Mouse (Mus musculus) right cerebral cortex, postnatal 36 days (tissue): Measurements from ENCODE around the gene Wdr26.

Experiments used
- DNase-seq, 2 experiments: peaks; one replicate each; pipeline ENCODE4 v3.0.0; 2022; ENCODE audit warnings: low spot score in 2 of 2, mixed read lengths in 1 of 2

Gene Wdr26

DNA sequence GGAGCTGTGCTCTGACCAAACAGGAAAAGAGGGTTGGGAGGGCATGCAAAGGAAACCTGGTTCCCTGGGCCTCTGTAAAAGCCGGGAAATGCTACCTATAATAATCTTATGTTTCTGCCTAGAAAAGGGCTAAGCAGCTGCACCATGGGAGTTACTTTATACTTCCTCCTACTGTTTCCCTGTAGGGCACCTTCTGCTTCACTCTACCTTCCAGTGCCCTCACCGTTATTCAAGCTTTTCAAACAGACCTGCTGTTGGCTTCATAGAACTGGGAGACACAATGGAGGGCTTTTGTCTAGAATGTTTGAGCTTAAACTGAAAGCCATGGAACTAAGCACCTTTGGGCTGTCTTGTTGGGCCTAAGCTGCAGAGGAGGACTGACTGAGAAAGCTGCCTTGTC lies 44.0 kb downstream of the Wdr26 start:
- no peak for DNase-seq

DNA sequence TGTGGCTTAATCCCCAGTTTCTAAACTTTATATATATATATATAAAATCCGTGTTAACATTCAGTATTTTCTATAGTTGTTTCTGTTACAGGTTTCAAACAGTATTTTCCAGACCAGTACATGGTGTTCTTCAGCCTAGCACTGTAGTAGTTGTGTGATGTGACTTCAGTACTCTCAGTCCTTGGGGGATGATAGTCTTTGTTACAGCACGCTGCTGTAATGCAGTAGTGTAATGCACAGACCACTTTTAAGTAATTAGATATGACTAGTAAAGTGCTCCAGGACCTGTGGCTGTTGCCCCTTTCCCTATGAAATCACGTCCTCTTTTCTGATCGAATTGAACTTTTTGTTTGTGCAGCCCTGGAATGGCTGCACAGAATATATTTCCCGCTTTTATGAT lies 60.3 kb downstream of the Wdr26 start:
- DNase-seq, result no peak

DNA sequence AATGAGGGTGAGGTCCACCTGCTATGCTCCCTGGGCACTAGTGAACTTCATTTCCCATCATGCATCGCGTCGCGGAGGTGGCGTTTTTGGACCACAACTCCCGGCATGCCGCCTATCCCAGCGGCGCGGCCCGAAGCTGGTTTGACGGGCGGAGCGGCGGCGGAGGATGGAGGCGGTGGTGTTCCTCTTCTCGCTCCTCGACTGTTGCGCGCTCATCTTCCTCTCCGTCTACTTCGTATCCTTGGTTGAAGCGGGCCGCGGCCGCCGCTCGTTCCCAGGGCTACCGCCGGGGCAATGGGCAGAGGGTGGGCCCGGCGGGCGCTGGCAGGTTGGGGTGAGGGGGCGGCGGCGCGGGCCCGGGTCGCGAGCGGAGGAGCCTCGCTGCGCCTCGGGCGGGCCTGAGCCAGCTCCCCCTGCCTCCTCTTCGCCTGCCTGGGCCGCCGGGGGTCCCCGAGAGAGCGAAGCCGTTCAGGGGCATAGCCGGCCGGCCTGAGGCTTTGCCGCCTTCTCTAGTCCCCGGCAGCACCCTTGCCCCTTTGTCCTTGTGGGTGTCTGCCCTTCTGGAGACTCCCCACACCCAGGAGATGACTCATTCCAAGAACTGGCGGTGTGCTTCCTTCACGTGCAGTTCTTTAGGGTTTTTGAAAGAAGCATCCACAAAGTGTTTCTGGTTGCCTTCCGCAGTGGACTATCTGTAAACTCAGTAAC lies 60.8 kb downstream of the Wdr26 start:
- peak; percentile 87 to 89 for DNase-seq

DNA sequence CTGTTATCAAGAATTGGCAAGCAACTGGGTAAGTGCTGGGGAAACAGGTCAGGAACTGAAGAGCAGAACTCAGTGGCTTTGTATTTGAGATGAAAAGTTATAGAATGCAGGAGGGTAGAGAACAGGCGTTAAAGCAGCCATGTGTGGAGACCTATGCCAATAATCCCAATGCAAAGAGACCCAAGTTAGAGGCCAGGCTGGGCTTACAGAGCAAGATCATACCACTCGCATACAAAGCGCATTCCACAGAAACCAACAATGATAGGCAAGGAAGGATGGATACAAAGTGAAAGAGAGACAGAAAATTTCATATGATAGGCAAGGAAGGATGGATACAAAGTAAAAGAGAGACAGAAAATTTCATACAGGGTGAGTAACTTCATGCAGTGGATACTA lies 61.4 kb downstream of the Wdr26 start:
- DNase-seq, result no peak

DNA sequence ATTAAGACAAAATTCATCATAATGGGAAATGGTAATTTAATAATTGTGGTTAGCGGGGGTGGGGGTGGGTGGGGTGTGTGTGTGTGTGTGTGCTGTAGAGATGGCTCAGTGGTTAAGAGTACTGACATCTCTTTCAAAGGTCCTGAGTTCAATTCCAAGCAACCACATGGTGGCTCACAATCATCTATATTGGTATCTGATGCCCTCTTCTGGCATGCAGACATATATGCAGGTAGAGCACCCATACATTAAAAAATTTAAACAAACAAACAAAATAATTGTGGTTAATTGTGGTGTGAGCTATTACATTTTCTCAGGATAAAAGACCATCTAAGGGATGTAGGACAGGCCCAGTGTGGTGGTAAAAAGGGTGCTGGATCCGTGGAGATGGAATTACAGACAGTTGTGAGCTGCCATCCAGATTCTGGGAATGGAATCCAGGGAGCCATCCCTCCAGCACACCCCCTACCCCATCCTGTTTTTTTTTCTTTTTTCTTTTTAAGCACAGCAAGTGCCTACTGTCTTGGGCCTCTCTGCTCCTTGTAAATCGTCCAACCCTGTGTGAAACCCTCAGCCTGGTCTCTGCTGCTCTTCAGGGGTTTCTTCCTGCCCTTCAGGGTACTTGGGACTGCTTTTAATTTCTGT lies 62.3 kb downstream of the Wdr26 start:
- DNase-seq, result no peak

DNA sequence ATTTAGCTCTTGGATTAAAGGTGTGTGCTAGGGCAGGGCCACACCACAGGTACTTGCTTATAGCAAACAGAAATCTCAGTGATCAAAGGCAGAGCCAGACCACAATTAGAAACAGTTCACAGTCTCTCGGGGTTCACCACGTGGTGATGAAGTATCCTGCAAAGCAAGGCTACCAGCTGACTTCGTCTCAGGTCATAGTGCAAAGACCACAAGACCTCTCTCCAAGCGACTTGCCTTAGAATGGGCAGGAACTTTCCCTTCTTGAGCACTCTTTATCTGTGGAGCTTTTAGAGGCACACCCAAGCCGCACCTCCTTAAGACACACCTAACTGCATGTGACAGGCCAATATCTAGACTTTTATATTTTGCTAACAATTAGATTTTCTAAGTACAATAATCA lies 63.3 kb downstream of the Wdr26 start:
- DNase-seq, result no peak

DNA sequence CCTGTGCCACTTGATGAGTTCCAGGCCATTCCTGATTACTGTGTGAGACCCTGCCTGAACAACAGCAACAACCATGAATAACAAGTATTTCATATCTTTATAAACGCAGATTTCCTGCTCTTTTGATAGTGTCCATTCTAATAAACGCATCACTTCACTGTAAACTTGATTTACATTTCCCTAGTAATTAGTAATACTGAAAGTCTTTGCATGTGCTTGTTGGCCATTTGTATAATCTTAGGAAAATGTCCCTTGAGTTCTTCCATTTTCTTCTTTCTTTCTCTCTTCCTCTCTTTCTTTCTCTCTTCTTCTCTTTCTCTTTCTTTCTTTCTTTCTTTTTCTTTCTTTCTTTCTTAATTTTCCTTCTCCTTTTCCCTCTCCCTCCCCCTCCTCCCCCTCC lies 65.6 kb downstream of the Wdr26 start:
- no peak for DNase-seq

DNA sequence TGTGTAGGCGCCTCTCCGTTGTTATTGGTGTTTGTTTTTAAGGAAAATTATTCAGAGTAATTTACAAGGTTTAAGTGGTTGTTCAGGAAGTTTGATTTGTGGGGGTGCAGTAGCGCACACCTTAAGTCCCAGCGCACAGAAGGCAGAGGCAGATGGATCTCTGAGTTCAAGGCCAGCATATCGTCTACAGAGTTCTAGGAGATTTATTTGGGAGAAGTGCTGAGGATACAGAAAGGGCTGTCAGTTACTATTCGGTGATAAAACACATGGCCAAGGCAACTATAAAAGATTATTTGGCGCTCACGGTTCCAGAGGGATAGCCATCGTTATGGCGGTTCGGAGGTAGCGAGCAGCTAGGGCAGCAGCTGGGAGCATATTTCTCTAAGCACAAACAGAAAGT lies 66.8 kb downstream of the Wdr26 start:
- DNase-seq, result no peak

DNA sequence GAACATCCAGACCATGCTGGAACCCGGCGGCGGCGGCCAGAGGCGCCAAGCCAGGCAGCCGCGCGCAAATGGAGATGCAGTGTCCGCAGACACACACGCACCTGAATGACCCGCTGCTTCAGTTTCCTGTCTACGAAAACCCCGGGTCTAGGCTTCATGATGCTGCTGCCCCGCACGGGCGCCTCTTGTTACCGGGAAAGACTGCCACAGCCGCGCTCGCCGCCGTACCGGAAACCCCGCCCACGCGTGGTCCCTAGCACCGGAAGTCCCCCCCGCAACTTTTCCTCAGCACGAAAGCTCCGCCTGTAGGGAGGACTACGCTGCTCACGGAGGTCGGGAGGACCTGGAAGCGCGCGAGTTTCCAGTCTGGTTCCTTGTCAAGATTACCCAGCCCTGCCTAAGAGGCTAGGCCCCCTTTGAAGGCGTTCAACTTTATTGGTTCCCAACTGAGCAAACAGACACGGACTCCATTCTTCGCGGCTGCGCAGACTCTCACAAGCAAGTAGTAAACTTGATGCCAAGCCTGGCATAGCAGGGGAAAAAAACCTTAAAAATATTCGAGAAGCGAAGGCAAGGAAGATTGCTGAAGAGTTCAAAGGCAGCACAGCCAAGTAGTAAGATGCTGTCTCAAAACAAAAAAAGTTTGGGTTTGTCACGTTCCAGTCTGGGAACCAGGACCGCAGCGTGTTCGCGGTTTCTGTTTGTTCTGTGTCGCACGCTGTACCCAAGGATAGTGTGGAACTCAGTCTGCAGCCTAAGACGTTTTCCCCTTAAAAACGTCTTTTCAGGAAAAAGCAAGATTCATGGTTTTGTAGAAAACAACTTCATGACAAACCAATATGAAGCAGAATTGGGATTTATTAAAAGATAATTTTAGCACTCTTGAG lies 67.6 kb downstream of the Wdr26 start, which contains the start of the genes Nvl and Cnih4:
Nvl (minus strand) TSS at position 255 of the 887 bp plus-strand sequence.
Cnih4 (plus strand) TSS at position 744 of the 887 bp plus-strand sequence.
- DNase-seq, result peak; percentile 91 to 92

DNA sequence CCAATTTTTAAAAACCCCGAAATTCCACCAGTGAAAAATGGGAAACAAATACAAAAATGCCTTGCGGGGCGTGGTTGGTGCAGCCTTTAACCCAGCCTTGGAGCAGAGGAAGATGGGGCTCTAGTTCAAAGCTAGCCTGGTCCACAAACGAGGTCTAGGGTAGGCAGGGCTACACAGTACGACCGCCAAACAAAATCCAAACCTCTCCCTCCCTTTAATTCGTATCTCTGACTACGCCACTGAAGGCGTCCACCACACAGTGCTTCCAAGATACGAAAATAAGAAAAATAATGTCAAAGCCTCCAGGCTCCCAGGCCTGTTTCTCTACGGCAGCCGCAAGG lies 68.2 kb downstream of the Wdr26 start:
- DNase-seq, result no peak

DNA sequence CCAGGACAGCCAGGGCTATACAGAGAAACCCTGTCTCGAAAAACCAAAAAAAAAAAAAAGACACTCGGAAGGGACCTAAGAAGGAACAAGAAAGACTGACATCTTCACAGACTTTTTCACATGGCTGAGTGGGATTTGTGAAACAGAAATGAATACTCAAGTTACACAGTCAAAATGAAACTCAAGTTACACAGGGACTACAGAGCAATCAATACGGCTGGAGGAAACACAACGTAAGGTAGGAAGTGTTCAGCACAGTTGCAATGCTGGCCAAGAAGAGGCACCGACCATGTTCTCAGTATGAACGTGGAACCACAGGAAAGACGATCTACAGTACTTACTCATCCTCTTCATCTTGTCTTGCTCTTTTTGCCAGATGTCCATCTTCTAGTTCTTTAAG lies 73.1 kb downstream of the Wdr26 start:
- no peak for DNase-seq

DNA sequence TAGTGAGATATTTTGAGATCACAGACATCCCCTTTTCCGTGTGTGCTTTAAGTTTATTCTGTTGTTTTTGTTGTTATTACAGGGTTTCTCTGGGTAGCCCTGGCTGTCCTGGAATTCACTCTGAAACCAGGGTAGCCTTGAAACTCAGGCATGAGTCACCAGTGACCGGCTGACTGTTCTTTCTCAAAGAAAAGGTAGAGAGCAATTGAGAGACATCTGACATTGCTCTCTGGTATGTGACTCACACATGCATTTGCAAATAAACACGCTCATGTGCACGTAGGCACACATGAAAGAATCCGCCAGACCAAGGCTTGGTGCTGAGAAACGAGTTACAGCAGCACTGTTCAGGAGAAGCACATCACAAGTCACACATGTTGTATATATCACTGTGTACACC lies 79.9 kb downstream of the Wdr26 start:
- DNase-seq, result no peak

DNA sequence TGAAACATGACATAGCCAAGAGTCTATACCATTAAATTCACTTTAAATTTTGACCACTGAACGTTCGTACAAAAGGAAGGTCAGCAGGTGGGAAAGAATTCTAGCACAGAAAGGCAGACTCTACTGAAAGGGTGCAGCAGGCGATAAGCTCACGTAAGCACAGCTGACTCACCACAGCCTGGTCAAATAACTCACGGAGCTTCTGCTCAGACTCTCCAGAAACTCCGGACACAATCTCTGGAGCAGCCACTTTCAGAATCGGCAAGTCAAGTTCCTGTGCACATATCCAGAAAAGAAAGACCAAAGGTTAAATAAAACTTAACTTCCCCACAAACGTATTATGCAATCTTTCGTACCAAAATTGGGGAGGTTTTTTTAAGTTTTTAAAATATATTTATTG lies 85.0 kb downstream of the Wdr26 start:
- DNase-seq, result no peak

DNA sequence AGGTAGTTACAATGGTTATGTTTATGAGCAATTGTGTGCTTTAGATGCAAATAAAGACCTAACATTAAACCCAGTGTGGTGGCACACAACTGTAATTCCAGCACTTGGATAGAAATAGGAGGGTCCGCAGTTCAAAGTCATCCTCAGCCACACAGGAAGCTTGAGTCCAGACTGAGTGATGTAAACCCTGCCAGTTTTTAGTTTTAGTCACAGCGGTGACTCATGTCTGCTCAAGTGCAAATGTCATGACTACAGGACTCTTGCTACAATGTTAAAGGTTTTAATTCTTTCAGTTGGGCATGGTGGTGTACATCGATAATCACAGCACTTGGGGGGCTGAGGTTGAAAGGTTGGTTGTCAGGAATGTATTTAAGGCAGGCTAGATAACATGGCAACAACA lies 85.9 kb downstream of the Wdr26 start:
- DNase-seq, result no peak

DNA sequence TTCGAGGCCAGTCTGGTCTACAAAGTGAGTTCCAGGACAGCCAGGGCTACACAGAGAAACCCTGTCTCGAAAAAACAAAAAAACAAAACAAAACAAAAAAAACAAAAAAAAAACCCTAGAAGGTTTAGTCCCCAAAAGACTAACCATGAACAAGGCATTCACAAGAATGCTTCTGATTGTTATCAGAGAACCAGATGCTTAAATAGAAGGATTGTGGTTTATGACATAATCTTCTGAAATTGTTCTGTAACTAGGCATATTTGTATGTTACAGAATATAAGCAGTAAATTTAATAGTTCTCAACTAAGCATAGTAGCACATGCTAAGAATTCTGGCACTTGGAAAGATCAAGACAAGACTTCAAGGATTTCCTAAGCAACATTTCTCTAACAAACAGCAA lies 87.7 kb downstream of the Wdr26 start:
- no peak for DNase-seq
